Comparison of ENCODE assay signal across 8 mouse cellular contexts in the genomic region with DNA sequence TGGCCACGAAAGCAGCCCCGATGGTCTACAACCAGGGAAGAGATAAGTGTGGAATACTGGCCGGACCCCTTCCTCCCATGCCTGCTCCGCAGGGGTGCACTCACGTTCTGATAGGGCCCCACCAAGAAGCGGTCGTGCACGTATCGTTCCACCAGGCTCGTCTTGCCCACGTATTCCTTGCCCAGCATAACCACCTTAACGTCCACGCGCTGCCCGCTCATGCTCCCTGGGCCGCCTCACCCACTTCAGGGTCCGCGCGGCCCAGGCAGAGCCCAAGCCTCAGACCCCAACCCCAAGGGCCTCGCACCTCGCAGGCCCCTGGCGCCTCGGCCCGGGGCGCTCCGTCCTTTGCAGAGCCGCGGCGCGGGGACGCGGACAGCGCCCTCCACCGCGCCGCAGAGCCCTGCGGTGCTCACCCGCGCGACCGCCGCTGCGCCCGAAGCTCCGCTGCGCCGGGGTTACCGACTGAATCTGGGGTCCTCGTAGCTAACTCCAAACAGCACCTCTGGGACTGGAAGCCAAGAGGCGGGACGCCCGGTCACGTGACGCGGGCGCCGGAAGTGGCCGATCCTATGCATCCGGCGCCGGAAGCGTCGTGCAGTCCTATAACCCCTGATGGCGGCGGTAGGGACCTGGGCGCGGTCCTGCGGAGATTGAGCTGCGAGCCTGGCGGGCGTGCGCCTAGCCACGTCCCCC. TPM values are rescaled to one million over a fixed set of nuclear protein-coding genes. Genes with fewer than 3 reads are reported as not detected.
DNase-seq lines count a peak whose midpoint lies in the region; ATAC-seq and TF ChIP-seq lines count a peak whose summit lies in the region.

A gene (minus strand): TSS at position 513 of the 696 bp plus-strand sequence.

- peak within 1 kb of the TSS; percentile 88 for H3K4me2 ChIP-seq in heart, embryonic 12.5 days
- H3K4me2 ChIP-seq in kidney, postnatal 0 days (ENCODE audit: low read length) = peak within 1 kb of the TSS; percentile 98
- H3K4me2 ChIP-seq in liver, embryonic 13.5 days = peak within 1 kb of the TSS; percentile 99
- H3K4me2 ChIP-seq in stomach, embryonic 14.5 days (replicated peaks; ENCODE audit: low read depth, low read length) = peak within 1 kb of the TSS; percentile 95

- peak within 1 kb of the TSS; percentile 27 for H3K27ac ChIP-seq in brown adipose tissue, adult 24 weeks (replicated peaks; ENCODE audit: low read depth, low read length)
- H3K27ac ChIP-seq in heart, embryonic 12.5 days (ENCODE audit: poor library complexity, severe bottlenecking) = peak within 1 kb of the TSS; percentile 85
- peak within 1 kb of the TSS; percentile 80 for H3K27ac ChIP-seq in kidney, postnatal 0 days
- H3K27ac ChIP-seq in liver, embryonic 13.5 days = peak within 1 kb of the TSS; percentile 87
- peak within 1 kb of the TSS; percentile 90 for H3K27ac ChIP-seq in stomach, embryonic 14.5 days (ENCODE audit: low read length)

- peak; percentile 93 for DNase-seq in CD4-positive, CD25-positive, alpha-beta regulatory T cell, adult 2 months (ENCODE audit: low read depth, low spot score)
- DNase-seq in kidney, postnatal 0 days (ENCODE audit: low spot score) = peak; percentile 93
- peak; percentile 79 for DNase-seq in liver, embryonic 13.5 days
- DNase-seq in natural killer cell, adult 2 months (ENCODE audit: low spot score in 2 of 2) = peak; percentile 76 to 84

- peak; percentile 87 for ATAC-seq in erythroid progenitor cell, adult 5-6 weeks (replicated peaks; ENCODE audit: low FRiP score, poor library complexity, severe bottlenecking)
- peak; percentile 93 for ATAC-seq in heart, embryonic 12.5 days (ENCODE audit: insufficient number of reproducible peaks, low FRiP score)
- ATAC-seq in kidney, postnatal 0 days (replicated peaks; ENCODE audit: low FRiP score, low read depth) = peak; percentile 88
- peak; percentile 90 for ATAC-seq in liver, embryonic 13.5 days (ENCODE audit: low read depth)
- ATAC-seq in stomach, embryonic 14.5 days (ENCODE audit: insufficient number of reproducible peaks, insufficient read depth, low FRiP score, low read depth) = peak; percentile 93

- H3K4me1 ChIP-seq in brown adipose tissue, adult 24 weeks (ENCODE audit: control insufficient read depth, insufficient read depth, insufficient read length, low read length) = peaks cover 2% of the 10 kb centered on the region; the same call in 1 of the 2 replicates
- H3K4me1 ChIP-seq in heart, embryonic 12.5 days (replicated peaks) = peaks cover 35% of the 10 kb centered on the region
- H3K4me1 ChIP-seq in kidney, postnatal 0 days (replicated peaks; ENCODE audit: insufficient read depth, low read length) = peaks cover 14% of the 10 kb centered on the region; the same call in 1 of the 2 replicates
- H3K4me1 ChIP-seq in liver, embryonic 13.5 days (replicated peaks) = peaks cover 58% of the 10 kb centered on the region
- H3K4me1 ChIP-seq in stomach, embryonic 14.5 days (ENCODE audit: control insufficient read depth, insufficient read depth, low read length) = peaks cover 25% of the 10 kb centered on the region

- no peaks in the 10 kb centered on the region for H3K9me3 ChIP-seq in heart, embryonic 12.5 days (replicated peaks)
- no peaks in the 10 kb centered on the region for H3K9me3 ChIP-seq in kidney, postnatal 0 days (replicated peaks; ENCODE audit: low read length)
- H3K9me3 ChIP-seq in liver, embryonic 13.5 days (replicated peaks) = no peaks in the 10 kb centered on the region
- no peaks in the 10 kb centered on the region for H3K9me3 ChIP-seq in stomach, embryonic 14.5 days (ENCODE audit: control insufficient read depth, low read depth, low read length)

- H3K27me3 ChIP-seq in heart, embryonic 12.5 days (replicated peaks) = no peaks in the 10 kb centered on the region
- no peaks in the 10 kb centered on the region for H3K27me3 ChIP-seq in kidney, postnatal 0 days (ENCODE audit: insufficient read depth, low read length)
- no peaks in the 10 kb centered on the region for H3K27me3 ChIP-seq in liver, embryonic 13.5 days
- H3K27me3 ChIP-seq in stomach, embryonic 14.5 days (ENCODE audit: control insufficient read depth, insufficient read depth, low read length) = no peaks in the 10 kb centered on the region

- no peak for TF ChIP-seq CTCF in kidney, postnatal 0 days (IDR thresholded peaks at IDR 0.05; ENCODE audit: low read depth)

- peak within 1 kb of the TSS; percentile 87 for H3K9ac ChIP-seq in heart, embryonic 12.5 days
- H3K9ac ChIP-seq in kidney, postnatal 0 days (ENCODE audit: low read depth, low read length) = peak within 1 kb of the TSS; percentile 96
- peak within 1 kb of the TSS; percentile 96 for H3K9ac ChIP-seq in liver, embryonic 13.5 days
- peak within 1 kb of the TSS; percentile 93 for H3K9ac ChIP-seq in stomach, embryonic 14.5 days (replicated peaks; ENCODE audit: low read depth, low read length)

- peak within 1 kb of the TSS; percentile 84 for H3K4me3 ChIP-seq in brown adipose tissue, adult 24 weeks (ENCODE audit: insufficient read depth, low read depth, low read length)
- peak within 1 kb of the TSS; percentile 70 for H3K4me3 ChIP-seq in heart, embryonic 12.5 days
- H3K4me3 ChIP-seq in kidney, postnatal 0 days (replicated peaks; ENCODE audit: low read depth, low read length) = peak within 1 kb of the TSS; percentile 85
- peak within 1 kb of the TSS; percentile 92 for H3K4me3 ChIP-seq in liver, embryonic 13.5 days (replicated peaks)
- peak within 1 kb of the TSS; percentile 98 for H3K4me3 ChIP-seq in stomach, embryonic 14.5 days (ENCODE audit: low read depth, low read length)

- under 1% methylated on average over 73 of the region's 73 CpGs for WGBS in heart, embryonic 12.5 days
- WGBS in kidney, postnatal 0 days = 0% methylated on average over 73 of the region's 73 CpGs
- WGBS in liver, embryonic 13.5 days (ENCODE audit: insufficient replicate concordance) = under 1% methylated on average over 73 of the region's 73 CpGs
- WGBS in stomach, embryonic 14.5 days = under 1% methylated on average over 73 of the region's 73 CpGs

- peaks cover 72% of the 10 kb centered on the region for H3K36me3 ChIP-seq in heart, embryonic 12.5 days
- peaks cover 40% of the 10 kb centered on the region for H3K36me3 ChIP-seq in kidney, postnatal 0 days (ENCODE audit: insufficient read depth, low read length)
- H3K36me3 ChIP-seq in liver, embryonic 13.5 days = peaks cover 70% of the 10 kb centered on the region
- H3K36me3 ChIP-seq in stomach, embryonic 14.5 days (ENCODE audit: control insufficient read depth, insufficient read depth, low read length) = peaks cover 55% of the 10 kb centered on the region

RNA-seq across cellular contexts. Expression of the gene that starts here (rescaled TPM):
- 40.0 and 56.9 TPM in 2 replicates for polyA plus RNA-seq in brown adipose tissue, adult 24 weeks (2012; ENCODE audit: insufficient read depth, insufficient read length, missing spikeins)
- total RNA-seq in erythroid progenitor cell, adult 5-6 weeks (2015; ENCODE audit: low replicate concordance) = 83.3 and 153 TPM in 2 replicates
- total RNA-seq in erythroid progenitor cell, adult 5-6 weeks (2017; ENCODE audit: low replicate concordance) = 19.8 and 40.4 TPM in 2 replicates
- 62.0 and 62.3 TPM in 2 replicates for polyA plus RNA-seq in heart, embryonic 12.5 days (2016; fragmentation: Nextera tagmentation; extraction: Ambion mirVana)
- 84.8 and 93.1 TPM in 2 replicates for polyA plus RNA-seq in kidney, postnatal 0 days (2015; fragmentation: Nextera tagmentation; extraction: Ambion mirVana)
- polyA plus RNA-seq in liver, embryonic 13.5 days (2015; fragmentation: Nextera tagmentation; extraction: Ambion mirVana) = 38.0 and 45.0 TPM in 2 replicates
- polyA plus RNA-seq in stomach, embryonic 14.5 days (2014; fragmentation: Nextera tagmentation; extraction: Ambion mirVana) = 81.0 and 89.9 TPM in 2 replicates

Comparison
In these comparisons a context has a peak if more than half of its experiments do, and no peak if none do; other contexts are left out.
1. Peak in every context shown above with its lines: DNase-seq, ATAC-seq, H3K4me3 ChIP-seq and H3K27ac ChIP-seq.
2. H3K27ac ChIP-seq: peak in every context shown above with its lines; median percentile 90 in stomach, embryonic 14.5 days; 87 in liver, embryonic 13.5 days; 85 in heart, embryonic 12.5 days; 80 in kidney, postnatal 0 days; 27 in brown adipose tissue, adult 24 weeks.